Mouse (Mus musculus): ENCODE data around the gene Klhl18.

- no peak for TF ChIP-seq CTCF (IDR thresholded peaks at IDR 0.05)
- TF ChIP-seq EP300 (IDR thresholded peaks at IDR 0.05), result no peak
Measured at GRCm38 (mm10) chr9:110463983-110464591, 12.4 kb downstream of the Klhl18 start.

All from lung, postnatal 0 days (tissue).